Mouse (Mus musculus): ENCODE measurements at regions not wholly inside any gene's neighbourhood (a gene's known extent, or its start where the extent isn't known, plus 50 kb on each side); places are given as distances from the start of the nearest gene placed in this dataset.

DNA sequence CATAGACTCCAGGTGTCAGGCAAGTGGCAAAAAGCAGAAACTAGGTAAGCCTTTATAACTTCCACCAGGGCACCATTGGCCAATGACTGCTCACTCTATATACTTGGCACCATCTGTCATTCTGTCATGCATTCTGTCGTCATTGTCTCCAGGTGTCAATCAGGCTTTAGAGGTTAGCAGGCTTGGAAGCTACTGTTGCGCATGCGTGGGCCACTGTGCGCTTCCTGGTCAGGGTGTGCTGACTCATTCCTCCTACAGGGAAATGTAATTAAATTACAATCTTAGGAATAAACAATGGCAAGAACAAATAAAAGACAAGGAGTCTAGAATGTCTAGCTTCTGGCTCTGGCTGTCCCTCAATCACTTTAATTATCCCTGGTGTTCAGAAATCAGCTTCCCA, 68.1 kb upstream of the L3mbtl4 start:
- no peak for DNase-seq
- intact Hi-C loops (cut with DNase I), result no loop called here

GRCm38 (mm10) chr17:68208837-68209236, 64.8 kb upstream of the L3mbtl4 start:
- no peak for DNase-seq
- intact Hi-C loops (cut with DNase I), result no loop called here

DNA sequence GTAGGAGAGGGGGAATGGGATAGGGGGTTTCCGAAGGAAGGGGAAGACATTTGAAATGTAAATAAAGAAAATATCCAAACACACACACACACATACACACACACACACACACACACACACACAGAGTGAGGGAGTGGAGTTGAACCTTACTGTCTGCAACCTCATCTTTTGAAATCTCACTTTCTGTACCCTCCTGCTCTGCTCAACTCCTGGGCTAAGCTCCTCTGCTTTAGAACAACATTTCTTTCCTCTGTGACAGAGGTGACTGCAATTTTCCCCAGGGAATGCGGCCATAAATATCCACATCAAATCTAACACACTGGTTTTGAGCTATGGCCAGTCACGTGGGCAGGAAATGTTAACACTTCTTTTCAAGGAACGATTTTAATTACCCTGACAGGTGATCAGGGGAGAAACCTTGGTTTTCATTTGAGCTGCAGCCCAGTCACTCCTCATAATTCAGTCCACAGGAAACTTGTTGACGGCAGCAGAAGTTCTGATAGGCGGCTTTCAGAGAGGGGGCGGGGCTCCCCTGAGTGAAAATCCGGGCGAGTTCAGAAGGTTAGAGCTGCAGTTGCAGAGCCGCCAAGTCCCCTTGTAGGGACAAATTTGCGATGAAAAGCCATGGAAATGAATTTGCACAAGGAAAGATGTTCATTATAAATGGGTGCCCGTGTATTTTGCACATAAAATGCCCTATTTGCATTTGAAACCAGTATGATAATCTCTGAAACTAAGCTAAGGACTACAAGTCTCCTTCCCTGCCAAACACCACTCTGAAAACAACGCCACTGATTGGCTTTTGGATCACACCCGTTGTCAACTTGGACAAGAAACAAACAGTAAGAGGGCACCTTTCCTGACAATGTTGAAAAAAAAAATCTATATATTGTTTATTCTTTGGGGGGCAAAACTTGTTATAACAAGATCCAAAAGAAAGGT, 63.0 kb upstream of the L3mbtl4 start:
- intact Hi-C loops (cut with DNase I), result no loop called here
- DNase-seq, result peak in 1 of 2 experiments; percentile 16

DNA sequence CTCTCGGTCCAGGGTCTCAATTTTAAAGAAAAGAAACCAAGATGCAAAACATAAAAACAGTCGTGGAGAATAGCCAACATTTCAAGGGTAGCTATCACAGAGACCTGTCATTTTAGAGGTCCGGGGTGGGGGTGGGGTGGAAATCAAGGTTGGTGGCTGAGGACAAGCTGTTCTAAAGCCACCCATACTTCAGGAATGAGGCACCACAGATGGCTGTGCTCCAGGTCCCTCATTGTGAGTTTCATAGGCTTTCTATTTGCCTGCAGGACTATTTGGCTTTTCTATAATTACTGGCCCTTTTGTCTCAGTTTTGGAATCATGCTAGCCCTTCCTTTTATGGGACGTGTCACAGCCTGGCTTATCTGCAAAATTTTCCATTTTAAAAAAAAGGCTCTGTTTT, 55.4 kb upstream of the L3mbtl4 start:
- no peak for DNase-seq
- intact Hi-C loops (cut with DNase I), result no loop called here

DNA sequence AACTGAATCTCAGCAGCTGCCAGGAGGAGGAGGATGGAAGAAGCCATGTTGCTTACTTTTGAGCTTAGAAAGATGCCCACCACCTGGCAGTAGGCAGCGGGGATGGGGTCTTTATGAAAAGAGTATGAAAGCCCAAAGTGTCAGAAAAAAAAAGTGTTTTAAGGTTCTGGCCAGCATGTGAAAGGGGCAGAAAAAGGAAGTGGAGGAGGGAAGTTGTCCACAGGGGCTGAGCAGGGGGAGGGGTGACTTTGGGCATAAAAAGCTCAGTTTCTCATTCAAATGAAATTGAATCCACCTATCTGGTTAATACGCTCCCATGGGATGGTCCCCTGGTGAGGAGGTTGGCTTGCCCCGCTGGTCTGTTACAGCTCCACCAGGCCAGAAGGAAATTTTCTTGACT, 50.4 kb upstream of the L3mbtl4 start:
- no peak for DNase-seq
- intact Hi-C loops (cut with DNase I), result no loop called here

Data from gastrocnemius, postnatal 36 days (tissue).